Mouse (Mus musculus) right cerebral cortex, postnatal 36 days (tissue): ENCODE data around the gene 1700122O11Rik.

Experiments used
- DNase-seq, 2 experiments: peaks; one replicate each; pipeline ENCODE4 v3.0.0; 2022; ENCODE audit warnings: low spot score in 2 of 2, mixed read lengths in 1 of 2

The 1700122O11Rik gene

DNA sequence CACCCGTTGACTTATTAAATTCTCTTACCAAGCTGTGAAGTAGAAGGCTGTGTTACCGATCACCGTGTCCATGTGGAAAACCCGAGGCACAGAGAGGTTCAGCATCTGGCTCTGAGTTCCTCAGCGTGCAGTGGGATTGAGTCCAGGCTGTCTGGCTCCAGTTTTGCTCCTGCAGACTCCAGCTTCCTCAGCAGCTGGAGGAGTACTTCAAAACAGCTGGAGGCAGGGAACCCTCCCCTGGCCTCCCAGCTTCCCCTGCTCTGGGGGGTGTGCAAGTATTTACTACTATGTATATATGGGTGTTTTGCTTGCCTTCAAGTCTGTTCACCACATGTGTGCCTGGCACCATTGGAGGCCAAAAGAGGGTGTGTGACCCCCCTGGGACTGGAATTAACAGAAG is 9.8 kb downstream of the 1700122O11Rik start:
- DNase-seq: no peak

DNA sequence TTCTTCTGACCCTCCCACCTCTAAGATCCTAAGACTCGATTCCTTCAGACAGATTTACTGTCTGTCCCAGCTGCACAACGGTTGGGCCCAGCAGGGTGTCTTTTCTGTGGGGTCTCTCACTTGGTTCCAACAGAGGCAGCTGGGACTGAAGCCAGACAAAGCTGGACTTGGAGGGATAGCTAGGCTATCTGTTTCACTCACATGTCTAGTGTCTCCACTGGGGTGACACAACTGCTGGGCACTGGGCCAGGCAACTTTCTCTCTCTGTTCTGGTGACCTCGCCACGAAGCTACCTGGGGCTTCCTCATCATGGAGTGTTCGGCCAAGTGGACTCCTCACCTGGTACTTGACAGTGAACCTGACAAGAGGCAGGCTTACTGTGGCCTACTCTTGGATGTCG is 10.4 kb downstream of the 1700122O11Rik start:
- DNase-seq: no peak

DNA sequence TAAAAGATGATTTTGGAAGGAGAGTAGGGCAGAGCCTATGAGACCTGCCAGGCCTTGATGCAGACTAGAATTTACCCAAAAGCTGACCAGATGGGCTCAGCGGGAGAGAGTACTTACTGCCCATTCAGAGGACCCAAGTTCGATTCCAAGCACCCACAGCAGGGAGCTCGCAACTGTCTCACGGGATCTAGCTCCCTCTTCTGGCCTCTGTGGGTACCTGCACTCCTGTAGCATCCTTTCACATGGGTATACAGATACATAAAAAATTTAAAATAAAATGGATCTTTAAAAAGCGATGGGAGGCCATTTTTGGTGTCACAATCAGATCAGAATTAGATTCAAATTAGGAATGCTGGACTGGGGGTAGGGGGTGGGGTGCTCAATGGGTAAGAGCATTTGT is 11.1 kb downstream of the 1700122O11Rik start:
- no peak for DNase-seq

DNA sequence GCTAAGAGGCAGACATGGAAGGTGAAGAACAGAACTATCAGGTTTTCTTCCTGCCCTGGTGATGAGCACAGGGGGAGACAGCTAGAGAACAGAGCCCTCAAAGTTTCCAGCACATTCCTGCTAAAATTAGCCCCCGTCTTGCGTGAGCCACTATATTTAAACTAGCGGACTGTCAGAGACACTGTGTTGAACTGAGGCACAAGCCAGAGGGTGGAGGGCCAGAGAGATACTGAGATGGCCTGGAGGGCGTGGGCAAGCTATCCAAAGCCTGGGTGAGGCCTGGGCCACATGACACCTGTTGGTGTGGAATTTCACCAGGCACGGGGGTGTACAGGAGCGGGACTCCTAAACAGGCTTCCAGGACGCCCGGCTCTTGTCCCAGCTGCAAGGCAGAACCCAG is 14.0 kb downstream of the 1700122O11Rik start:
- peak in 1 of 2 experiments; percentile 6 for DNase-seq

DNA sequence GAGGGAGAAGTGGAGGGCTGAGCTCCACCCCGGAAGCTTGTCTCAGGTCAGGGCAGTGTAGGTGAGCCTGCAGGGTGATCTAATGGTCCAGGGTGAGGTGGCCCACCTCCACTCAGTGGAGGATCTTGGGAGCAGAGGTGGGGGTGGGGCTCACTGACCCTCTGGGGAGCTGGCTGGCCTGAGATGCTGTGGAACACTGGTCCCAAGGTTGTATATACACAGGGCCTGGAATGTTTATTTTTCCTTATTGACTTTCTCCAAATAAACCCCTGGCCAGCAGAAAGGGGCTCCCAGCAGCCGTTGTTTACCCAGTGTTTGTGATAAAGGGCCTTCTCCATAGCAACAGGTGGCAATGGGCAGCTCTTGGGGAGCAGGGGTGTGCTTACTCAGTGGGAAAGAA is 18.5 kb downstream of the 1700122O11Rik start:
- no peak for DNase-seq

DNA sequence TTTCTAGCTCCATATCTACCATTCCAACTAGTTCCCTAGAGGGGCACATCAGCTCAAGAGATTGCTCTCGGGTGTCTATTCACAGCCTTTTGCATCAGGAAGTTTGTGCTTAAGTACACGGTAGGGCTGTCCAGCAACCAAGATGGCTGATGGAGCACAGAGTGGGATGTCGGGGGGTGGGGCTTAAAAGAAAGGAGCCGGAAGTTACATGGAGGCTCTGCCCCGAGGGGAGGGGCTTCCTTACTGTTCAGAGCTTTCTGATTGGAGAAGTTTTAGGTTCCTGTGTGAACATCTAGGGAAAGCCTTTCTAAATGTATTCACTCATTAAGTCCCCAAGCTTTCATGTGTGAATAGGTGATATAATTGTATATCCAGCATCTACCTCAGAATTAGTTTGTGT is 21.5 kb downstream of the 1700122O11Rik start:
- DNase-seq: no peak

DNA sequence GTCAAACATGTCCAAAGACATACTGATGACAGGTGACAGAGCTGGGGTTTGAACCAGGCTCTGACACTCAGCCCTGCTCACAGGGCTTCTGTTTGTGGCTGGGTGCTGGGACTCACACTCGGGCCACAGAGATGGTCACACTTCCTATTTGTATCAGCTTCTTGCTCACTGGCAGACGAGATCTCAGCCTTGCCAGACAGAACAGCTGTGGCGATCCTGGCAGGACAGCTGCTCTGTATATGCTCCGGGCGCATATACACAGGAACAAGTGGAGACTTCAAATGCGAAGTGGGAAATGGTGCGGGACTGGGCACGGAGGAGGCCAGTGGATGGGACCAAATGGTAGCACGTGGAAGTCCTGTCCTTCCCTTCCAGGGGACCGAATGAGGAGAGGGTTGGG is 25.5 kb downstream of the 1700122O11Rik start:
- no peak for DNase-seq

DNA sequence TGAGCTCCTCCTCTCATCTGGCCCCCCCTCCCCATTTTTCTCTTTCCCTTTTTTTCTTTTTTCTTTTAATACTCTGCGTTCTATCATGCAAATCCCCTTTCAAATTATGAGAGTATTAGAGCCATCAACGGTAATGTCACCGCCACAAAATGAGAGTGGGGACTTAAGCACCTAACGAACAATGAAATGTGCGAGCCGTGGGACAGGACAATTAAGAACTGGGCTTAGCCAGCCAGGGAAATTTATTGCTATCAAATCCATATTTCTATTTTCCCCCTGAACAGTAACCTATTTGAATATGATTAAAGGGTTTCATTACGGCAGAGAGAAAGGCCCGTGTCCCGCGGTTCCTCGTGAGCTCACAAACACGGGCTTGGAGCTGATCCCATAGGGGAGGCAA is 27.0 kb downstream of the 1700122O11Rik start:
- DNase-seq: no peak

DNA sequence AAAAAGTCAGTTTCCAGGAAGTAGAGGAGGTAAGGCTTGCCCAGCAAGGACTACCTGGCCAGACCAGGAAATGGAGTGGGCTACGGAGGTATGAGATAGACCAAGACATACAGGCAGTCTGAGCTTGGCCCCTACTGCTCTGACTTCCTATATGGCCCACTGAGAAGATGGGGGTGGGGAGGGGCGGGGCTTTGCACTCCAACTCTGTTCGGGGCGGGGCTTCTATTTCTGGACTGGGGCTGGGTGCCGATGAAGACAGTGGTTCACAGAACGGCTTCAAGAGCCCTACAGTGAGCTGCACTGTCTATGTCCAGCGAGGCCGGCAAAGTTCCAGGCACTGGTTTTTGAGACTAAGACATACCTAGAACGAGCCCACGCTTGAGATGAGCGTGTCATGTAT is 27.8 kb downstream of the 1700122O11Rik start:
- no peak for DNase-seq

DNA sequence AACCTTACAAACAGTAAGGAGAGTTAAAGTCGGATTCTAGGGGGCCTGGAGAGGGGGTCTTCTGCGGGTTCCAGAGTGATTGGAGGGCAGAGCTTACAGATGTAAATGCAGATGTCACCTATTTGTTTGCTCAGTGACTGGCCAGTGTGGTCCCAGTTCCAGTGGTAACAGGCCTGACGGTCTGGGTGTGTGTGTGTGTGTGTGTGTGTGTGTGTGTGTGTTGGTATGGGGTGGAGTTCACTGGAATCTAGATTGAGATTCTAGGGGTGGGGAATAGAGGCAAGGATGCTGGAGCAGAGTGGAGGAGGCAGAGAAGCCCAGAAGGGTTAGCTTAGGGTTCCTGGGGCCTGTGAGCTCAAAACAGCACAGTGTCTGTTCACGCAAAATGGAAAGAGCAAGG is 32.3 kb downstream of the 1700122O11Rik start:
- no peak for DNase-seq

DNA sequence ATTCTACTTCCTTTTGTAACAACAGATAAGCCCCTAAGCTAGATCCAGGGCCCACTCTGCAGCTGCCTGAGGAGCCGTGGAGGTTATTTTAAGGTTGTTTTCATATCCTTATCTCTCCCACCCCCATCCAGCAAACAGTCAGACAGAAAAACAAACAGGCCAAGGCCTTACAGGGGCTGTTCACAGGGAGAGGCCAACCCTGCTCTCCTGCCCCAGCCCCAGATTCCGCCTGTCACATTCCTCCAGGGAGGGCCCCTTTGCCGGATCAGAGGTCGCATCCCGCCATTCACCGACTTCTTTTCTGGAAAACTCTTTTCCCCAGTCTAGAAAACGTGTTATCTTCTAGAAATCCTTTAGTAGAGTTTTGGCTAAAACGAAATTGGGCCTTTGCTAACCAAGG is 33.0 kb downstream of the 1700122O11Rik start:
- no peak for DNase-seq

DNA sequence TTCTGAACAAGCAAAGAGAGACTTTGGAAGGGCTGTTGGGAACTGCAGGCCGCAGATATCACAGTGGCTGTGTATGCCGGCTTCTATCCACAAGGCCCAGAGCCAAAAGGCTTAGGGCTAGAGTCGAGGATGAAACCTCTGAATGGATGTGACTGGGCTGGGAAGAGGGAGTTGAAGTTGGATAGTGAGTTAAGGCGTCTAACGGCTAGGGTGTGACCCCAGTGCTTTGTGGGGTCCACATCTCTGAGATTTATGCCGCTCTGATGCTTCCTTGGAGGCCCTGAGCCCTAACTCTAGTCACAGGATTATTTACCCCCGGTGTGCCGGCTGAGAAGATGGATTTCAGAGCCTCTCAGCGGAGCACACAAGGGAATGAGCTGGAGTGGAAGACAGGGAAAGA is 33.5 kb downstream of the 1700122O11Rik start:
- no peak for DNase-seq

DNA sequence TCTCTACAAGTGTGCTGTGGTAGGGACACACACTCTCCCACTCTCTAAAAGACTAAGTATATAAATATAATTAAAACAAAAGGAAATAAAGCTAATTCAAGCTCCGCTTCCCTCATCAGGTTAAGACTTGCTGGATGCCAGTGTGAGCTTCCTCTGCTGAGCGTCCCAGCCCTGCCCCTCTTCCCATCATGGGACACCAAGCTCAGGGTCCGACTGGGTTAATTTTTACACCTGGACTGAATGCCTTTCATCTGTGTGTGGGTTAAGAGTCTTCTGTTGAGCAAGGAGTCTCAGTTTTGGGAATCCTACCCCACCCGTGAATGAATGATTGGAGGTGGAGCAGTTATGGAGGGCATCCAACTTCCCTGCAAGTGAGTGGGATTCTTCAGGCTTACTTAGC is 35.6 kb downstream of the 1700122O11Rik start:
- DNase-seq: no peak

DNA sequence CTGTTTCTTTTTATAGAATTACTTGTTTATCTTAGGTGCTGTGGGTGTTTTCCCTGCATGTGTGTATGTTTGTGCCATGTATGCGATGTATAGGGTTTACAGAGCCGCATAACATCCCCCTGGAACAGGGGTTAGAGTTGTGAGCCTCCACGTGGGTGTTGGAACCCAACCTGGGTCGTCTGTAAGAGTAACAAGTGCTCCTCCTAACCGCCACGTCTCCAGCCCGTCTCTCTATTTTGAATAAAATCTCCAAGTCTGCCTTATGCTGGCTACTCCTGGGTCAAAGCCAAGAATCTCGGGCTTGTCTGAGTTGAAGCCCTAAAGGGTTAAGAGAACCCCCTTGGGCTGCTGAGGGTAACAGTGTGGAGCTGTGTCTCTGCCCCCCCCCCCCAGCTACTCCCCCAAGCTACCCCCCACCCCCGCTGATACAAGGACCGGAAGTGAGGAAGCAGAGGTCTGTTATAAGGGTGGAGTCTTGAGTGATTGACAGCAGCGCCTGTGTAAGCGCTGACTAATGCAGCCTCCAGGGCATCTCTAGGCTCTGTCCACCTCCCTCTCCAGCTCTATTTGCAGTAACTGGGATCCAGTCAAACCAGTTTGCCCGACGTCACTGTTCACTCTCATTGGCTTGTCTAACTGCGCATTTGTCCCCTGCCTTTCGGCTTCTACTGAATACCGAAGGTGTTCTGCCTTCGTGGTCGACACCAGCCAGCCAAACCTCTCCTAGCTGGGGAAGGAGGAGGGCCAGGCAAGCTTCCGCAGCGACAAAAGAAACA is 36.3 kb downstream of the 1700122O11Rik start:
- DNase-seq: no peak

DNA sequence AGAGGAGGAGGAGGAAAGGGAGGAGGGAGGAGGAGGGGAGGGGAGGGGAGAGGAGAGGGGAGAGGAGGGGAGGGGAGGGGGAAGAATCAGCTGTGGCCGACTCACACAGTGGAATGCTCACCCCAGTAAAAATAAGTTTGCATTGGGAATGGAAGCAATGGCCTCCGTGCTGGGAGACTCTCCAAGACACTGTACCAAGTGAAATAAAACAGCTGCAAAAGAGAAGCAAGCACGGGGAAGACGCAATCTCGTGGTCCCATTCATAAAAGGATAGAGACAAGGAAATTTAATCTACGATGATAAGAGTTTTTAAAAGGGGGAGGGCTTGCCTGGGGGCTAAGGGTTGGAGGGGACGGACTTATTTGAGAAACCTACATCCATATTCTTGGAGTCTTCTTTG is 36.9 kb downstream of the 1700122O11Rik start:
- no peak for DNase-seq

DNA sequence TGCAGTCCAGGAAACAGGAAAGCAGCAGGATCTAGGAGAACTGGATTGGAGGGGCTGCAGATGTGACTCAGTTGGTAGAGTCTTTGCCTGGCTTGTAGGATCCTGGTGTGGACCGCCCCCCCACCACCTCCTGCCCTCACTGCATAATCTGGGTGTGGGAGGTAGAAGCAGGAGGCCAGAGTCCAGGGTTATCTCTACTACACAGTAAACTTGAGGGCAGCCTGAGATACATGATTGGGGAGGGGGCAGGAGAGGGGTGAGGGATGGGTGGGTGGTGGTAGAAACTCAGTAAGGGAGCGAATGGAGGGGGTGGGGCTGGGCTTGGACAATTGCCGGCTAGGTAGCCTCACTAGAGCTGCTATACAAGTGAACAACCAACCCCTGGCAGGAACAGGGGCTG is 38.3 kb downstream of the 1700122O11Rik start:
- DNase-seq: no peak

DNA sequence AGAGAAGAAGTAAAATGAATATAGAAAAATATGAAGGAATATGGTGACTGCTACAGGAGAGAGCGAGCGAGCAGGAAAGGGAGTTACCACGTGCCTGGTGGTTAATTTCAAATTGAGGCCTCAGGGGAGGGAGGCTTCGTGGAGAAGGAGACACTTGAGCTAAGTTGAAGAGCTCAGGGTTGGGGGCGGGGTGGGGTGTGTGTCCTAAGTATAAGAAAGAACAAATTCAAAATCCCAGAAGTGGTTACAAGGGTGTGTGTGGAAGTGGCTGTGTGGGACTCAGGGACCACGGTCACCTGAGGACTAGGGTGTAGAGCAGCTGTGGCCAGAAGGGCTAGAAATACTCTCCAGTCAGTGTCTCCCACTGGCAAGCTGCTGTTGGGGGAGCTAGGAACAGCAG is 38.7 kb downstream of the 1700122O11Rik start:
- no peak for DNase-seq

DNA sequence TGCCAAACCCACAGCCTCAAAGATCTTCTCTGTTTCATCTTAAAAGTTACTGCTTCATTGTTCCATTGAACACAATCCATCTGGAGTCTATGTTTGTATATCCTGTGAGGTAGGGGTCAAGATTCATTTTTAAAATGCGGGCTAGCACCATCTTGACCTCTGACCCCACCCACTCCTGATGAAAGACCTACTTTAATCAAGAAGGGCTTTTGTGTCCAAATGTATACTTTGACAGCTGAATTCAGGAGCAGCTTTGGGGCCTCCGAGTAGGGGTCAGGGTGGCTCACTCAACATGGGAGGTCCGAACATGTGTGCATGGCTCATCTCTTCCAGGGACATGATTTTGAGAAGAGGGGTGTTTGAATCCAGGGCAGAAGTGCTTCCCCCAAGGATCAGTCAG is 40.3 kb downstream of the 1700122O11Rik start:
- no peak for DNase-seq

DNA sequence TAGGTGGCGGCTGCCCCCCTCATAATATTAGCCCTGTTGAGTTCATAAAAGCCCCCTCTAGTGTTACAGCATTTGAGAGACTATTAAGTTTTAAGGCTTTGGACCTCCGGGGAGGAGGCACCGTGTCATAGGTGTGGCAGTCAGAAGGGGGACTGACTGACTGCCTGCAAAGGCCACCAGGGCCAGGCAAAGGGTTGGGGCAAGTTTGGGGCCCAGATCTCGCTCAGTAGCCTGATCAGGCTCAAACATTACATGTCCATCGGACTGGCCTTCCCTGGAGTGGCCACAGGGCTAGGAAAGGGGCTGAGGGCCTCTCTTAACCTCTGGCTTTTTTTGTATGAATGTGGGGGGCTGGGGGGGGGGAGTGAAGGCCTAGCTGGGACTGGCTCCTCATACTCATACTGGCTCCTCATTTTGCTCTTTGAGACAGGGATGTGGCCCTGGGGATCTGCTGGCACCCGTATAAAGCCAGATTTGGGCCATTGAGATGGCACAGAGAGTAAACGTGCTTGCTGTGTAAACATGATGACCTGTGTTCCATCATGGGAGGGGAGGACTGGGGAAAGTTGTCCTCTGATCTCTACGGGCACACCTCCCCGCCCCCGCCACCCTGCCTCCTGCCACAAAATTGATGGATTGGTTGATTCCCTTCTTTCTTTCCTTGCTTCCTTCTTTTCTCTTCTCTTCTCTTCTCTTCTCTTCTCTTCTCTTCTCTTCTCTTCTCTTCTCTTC is 47.5 kb downstream of the 1700122O11Rik start:
- DNase-seq: no peak

DNA sequence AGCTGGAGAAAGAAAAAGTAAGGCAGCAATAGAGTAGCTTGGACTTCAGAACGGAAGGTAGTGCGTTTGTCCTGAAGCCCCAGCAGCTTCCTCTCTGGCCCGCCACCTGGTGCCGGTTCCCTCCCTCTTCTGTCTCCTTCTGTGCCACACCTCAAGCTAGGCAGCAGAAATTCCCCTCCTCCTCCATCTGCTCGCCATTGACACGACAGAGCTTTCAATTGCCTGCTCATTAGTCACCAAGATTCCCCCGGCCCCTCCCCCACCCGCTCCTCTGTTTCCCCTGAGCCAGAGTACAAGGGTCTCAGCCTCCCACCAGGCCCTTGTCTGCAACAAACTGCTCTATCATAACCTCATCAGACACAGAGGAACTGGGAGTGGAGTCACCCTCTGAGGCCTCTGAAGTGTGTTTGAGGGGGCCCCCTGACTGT is 48.1 kb downstream of the 1700122O11Rik start:
- no peak for DNase-seq

DNA sequence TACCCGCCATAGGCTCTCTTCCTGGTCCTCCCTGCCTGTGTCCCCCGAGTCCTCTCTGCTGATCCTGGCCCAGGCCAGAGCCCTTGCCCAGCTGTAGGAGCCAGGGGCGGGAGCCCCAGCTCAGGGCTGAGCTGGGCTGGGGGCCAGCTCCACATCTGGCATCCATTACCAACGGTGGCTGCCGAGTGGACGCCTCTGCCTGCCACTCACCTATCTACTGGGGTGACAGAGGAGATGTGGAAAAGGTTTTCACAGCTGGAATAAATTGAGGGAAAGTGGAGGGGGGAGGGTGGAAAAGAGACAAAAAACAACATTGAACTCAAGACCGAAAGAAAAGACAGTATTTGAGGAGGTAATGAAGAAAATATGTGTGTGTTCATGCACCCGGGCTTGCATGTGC is 49.3 kb downstream of the 1700122O11Rik start:
- no peak for DNase-seq

DNA sequence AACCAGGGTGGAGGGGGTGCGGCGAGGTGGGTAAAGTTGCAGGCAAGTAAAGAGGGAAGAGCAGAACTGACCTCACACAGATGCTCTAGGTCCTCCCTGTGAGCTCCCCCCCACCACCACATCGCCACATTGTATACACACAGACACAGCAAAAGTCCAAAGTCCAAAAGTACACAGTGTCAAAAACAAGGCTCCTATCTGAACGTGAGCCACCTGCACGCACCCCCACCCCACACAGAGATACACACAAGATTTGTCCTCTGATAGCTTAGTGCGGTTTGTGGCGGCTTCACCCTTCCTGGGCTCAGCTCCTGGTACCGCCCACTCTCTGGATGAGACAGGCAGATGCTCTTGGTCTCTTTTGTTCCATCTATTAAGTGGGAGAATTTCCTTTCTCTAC is 50.0 kb downstream of the 1700122O11Rik start:
- no peak for DNase-seq
